Mouse (Mus musculus): ENCODE measurements around the gene Nol12. TPM values are rescaled to one million over a fixed set of nuclear protein-coding genes. Genes with fewer than 3 reads are reported as not detected.

Nol12 gene
- polyA plus RNA-seq, 1 experiment from 2014 or later: 54.6 TPM

GRCm38 (mm10) chr15:78936403-78936802 is 1.7 kb downstream of the Nol12 start:
- Histone ChIP-seq H3K36me3 (peaks cover 51% of the 10 kb centered on the region), H3K4me1 (peaks cover 16% of the 10 kb centered on the region), H3K27me3 (no peaks in the 10 kb centered on the region), H3K9me3 (replicated peaks) (no peaks in the 10 kb centered on the region), H3K9ac (no peak overlapping the region), H3K27ac (no peak overlapping the region), H3K4me3 (replicated peaks) (no peak overlapping the region), H3K4me2 (peak overlapping the region; percentile 60; the same call in 1 of the 2 replicates)
- WGBS: 93% methylated on average over 12 of the region's 12 CpGs
- no peak for ATAC-seq (replicated peaks; ENCODE audit: low FRiP score)

- Histone ChIP-seq H3K9me3 (replicated peaks) (no peaks in the 10 kb centered on the region), H3K27ac (no peak overlapping the region), H3K27me3 (no peaks in the 10 kb centered on the region), H3K4me1 (peaks cover 16% of the 10 kb centered on the region), H3K9ac (no peak overlapping the region), H3K4me2 (no peak overlapping the region), H3K36me3 (peaks cover 59% of the 10 kb centered on the region), H3K4me3 (replicated peaks) (no peak overlapping the region)
- WGBS: 92% methylated on average over 10 of the region's 10 CpGs
- ATAC-seq (replicated peaks; ENCODE audit: low FRiP score): no peak
Observed at GRCm38 (mm10) chr15:78937311-78937710, 2.6 kb downstream of the Nol12 start.

- 94% methylated on average over 2 of the region's 2 CpGs for WGBS
- Histone ChIP-seq H3K4me1 (peaks cover 22% of the 10 kb centered on the region), H3K9ac (no peak overlapping the region), H3K4me3 (replicated peaks) (no peak overlapping the region), H3K27ac (no peak overlapping the region), H3K9me3 (replicated peaks) (no peaks in the 10 kb centered on the region), H3K36me3 (peaks cover 59% of the 10 kb centered on the region), H3K27me3 (no peaks in the 10 kb centered on the region), H3K4me2 (no peak overlapping the region)
- no peak for ATAC-seq (replicated peaks; ENCODE audit: low FRiP score)
Observed at GRCm38 (mm10) chr15:78937963-78938362, 3.2 kb downstream of the Nol12 start.

GRCm38 (mm10) chr15:78940325-78940724 is 5.6 kb downstream of the Nol12 start:
- H3K4me3 ChIP-seq (replicated peaks): no peak overlapping the region
- no peak overlapping the region for H3K9ac ChIP-seq
- H3K9me3 ChIP-seq (replicated peaks): no peaks in the 10 kb centered on the region
- no peaks in the 10 kb centered on the region for H3K27me3 ChIP-seq
- H3K36me3 ChIP-seq: peaks cover 59% of the 10 kb centered on the region
- WGBS: 94% methylated on average over 13 of the region's 13 CpGs
- H3K27ac ChIP-seq: no peak overlapping the region
- peaks cover 25% of the 10 kb centered on the region for H3K4me1 ChIP-seq
- ATAC-seq (replicated peaks; ENCODE audit: low FRiP score): no peak
- H3K4me2 ChIP-seq: no peak overlapping the region

GRCm38 (mm10) chr15:78942663-78943062 is 7.9 kb downstream of the Nol12 start:
- 2% methylated on average over 9 of the region's 9 CpGs for WGBS

GRCm38 (mm10) chr15:78946232-78946631 is 11.5 kb downstream of the Nol12 start:
- Histone ChIP-seq H3K9ac (no peak overlapping the region), H3K4me1 (peaks cover 33% of the 10 kb centered on the region), H3K36me3 (peaks cover 10% of the 10 kb centered on the region), H3K4me2 (no peak overlapping the region), H3K27me3 (peaks cover 6% of the 10 kb centered on the region), H3K4me3 (replicated peaks) (no peak overlapping the region), H3K27ac (no peak overlapping the region), H3K9me3 (replicated peaks) (no peaks in the 10 kb centered on the region)
- no peak for ATAC-seq (replicated peaks; ENCODE audit: low FRiP score)
- WGBS: 83% methylated on average over 7 of the region's 7 CpGs

More at GRCm38 (mm10) chr15:78942663-78943062, 7.9 kb downstream of the Nol12 start:
- ATAC-seq (replicated peaks; ENCODE audit: low FRiP score): peak; percentile 55
- H3K9me3 ChIP-seq (replicated peaks): no peaks in the 10 kb centered on the region
- peak overlapping the region; percentile 65 for H3K4me2 ChIP-seq
- H3K27ac ChIP-seq: 0 out of 2 replicates have a peak overlapping the region, but pooled peaks have one; percentile 14
- H3K36me3 ChIP-seq: peaks cover 46% of the 10 kb centered on the region
- peaks cover 18% of the 10 kb centered on the region for H3K4me1 ChIP-seq
- peaks cover 6% of the 10 kb centered on the region for H3K27me3 ChIP-seq
- peak overlapping the region; percentile 37; the same call in 1 of the 2 replicates for H3K9ac ChIP-seq
- H3K4me3 ChIP-seq (replicated peaks): peak overlapping the region; percentile 42

GRCm38 (mm10) chr15:78947657-78948056 is 12.9 kb downstream of the Nol12 start, which contains the start of gene Triobp:
Gene Triobp, plus strand, starts transcription at chr15:78947724.
- H3K4me2 ChIP-seq: peak within 1 kb of the TSS; percentile 75
- WGBS: under 1% methylated on average over 24 of the region's 24 CpGs
- peak within 1 kb of the TSS; percentile 57 for H3K27ac ChIP-seq
- no peaks in the 10 kb centered on the region for H3K9me3 ChIP-seq (replicated peaks)
- H3K9ac ChIP-seq: peak within 1 kb of the TSS; percentile 46
- H3K4me1 ChIP-seq: peaks cover 29% of the 10 kb centered on the region
- no peaks in the 10 kb centered on the region for H3K36me3 ChIP-seq
- peak within 1 kb of the TSS; percentile 47 for H3K4me3 ChIP-seq (replicated peaks)
- H3K27me3 ChIP-seq: peaks cover 6% of the 10 kb centered on the region
- ATAC-seq (replicated peaks; ENCODE audit: low FRiP score): peak; percentile 98

- H3K9ac ChIP-seq: peak overlapping the region; percentile 46
- peak overlapping the region; percentile 75 for H3K4me2 ChIP-seq
- H3K9me3 ChIP-seq (replicated peaks): no peaks in the 10 kb centered on the region
- H3K27me3 ChIP-seq: peaks cover 6% of the 10 kb centered on the region
- H3K4me3 ChIP-seq (replicated peaks): peak overlapping the region; percentile 47
- 4% methylated on average over 11 of the region's 11 CpGs for WGBS
- peaks cover 25% of the 10 kb centered on the region for H3K4me1 ChIP-seq
- H3K36me3 ChIP-seq: no peaks in the 10 kb centered on the region
- peak overlapping the region; percentile 57 for H3K27ac ChIP-seq
- ATAC-seq (replicated peaks; ENCODE audit: low FRiP score): 0 out of 2 replicates have a peak, but pooled peaks have one; percentile 7
Observed at GRCm38 (mm10) chr15:78948152-78948725, 13.5 kb downstream of the Nol12 start.

GRCm38 (mm10) chr15:78948883-78949282 is 14.2 kb downstream of the Nol12 start:
- Histone ChIP-seq H3K9me3 (replicated peaks) (no peaks in the 10 kb centered on the region), H3K27me3 (peaks cover 6% of the 10 kb centered on the region), H3K4me1 (peaks cover 24% of the 10 kb centered on the region), H3K36me3 (no peaks in the 10 kb centered on the region), H3K4me2 (peak overlapping the region; percentile 75; the same call in 1 of the 2 replicates), H3K4me3 (replicated peaks) (no peak overlapping the region), H3K9ac (no peak overlapping the region), H3K27ac (no peak overlapping the region)
- ATAC-seq (replicated peaks; ENCODE audit: low FRiP score): no peak
- WGBS: 96% methylated on average over 3 of the region's 3 CpGs

- no peak overlapping the region for H3K4me2 ChIP-seq
- no peaks in the 10 kb centered on the region for H3K27me3 ChIP-seq
- ATAC-seq (replicated peaks; ENCODE audit: low FRiP score): no peak
- no peaks in the 10 kb centered on the region for H3K9me3 ChIP-seq (replicated peaks)
- H3K36me3 ChIP-seq: peaks cover 11% of the 10 kb centered on the region
- 76% methylated on average over 3 of the region's 3 CpGs for WGBS
- no peak overlapping the region for H3K27ac ChIP-seq
- no peak overlapping the region for H3K9ac ChIP-seq
- peaks cover 20% of the 10 kb centered on the region for H3K4me1 ChIP-seq
- no peak overlapping the region for H3K4me3 ChIP-seq (replicated peaks)
Observed at GRCm38 (mm10) chr15:78955663-78956062, 20.9 kb downstream of the Nol12 start.

- WGBS: 75% methylated on average over 4 of the region's 4 CpGs
- no peak overlapping the region for H3K4me3 ChIP-seq (replicated peaks)
- peaks cover 14% of the 10 kb centered on the region for H3K36me3 ChIP-seq
- H3K9ac ChIP-seq: no peak overlapping the region
- H3K9me3 ChIP-seq (replicated peaks): no peaks in the 10 kb centered on the region
- H3K4me1 ChIP-seq: peaks cover 20% of the 10 kb centered on the region
- no peaks in the 10 kb centered on the region for H3K27me3 ChIP-seq
- H3K27ac ChIP-seq: peak overlapping the region; percentile 70; the same call in 1 of the 2 replicates
- no peak for ATAC-seq (replicated peaks; ENCODE audit: low FRiP score)
- H3K4me2 ChIP-seq: no peak overlapping the region
Observed at GRCm38 (mm10) chr15:78956351-78956750, 21.6 kb downstream of the Nol12 start.

GRCm38 (mm10) chr15:78957021-78957420 is 22.3 kb downstream of the Nol12 start:
- 0 out of 2 replicates have a peak overlapping the region, but pooled peaks have one; percentile 16 for H3K4me3 ChIP-seq (replicated peaks)
- H3K4me2 ChIP-seq: peak overlapping the region; percentile 44
- H3K27me3 ChIP-seq: no peaks in the 10 kb centered on the region
- peak; percentile 41; the same call in 1 of the 2 replicates for ATAC-seq (replicated peaks; ENCODE audit: low FRiP score)
- peaks cover 20% of the 10 kb centered on the region for H3K4me1 ChIP-seq
- H3K36me3 ChIP-seq: peaks cover 14% of the 10 kb centered on the region
- WGBS: 27% methylated on average over 15 of the region's 15 CpGs
- H3K27ac ChIP-seq: peak overlapping the region; percentile 70
- no peak overlapping the region for H3K9ac ChIP-seq
- no peaks in the 10 kb centered on the region for H3K9me3 ChIP-seq (replicated peaks)
